ENCODE assay signal across 27 mouse cellular contexts in the genomic region with DNA sequence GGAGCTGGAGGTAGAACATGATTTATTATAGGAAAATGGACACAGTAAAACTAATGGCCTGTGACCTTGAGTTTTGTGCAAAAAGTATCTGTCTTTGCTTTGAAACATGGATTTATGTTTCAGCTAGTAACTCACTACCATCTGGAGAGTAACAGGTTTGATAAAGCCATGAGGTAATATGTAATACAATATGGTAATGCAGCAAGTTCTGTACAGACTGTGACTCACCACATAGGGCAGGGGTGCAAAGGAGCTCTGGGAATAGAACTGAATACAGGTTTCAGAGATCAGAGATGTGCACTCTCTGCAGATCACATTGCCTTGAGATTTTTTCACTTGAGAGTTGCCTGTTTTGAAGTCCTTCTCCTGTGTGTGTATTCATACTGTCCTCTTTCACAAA.
"Had no signal": no experiment of that assay in that cellular context is flagged by ENCODE, and none has a peak within 500 bp of the region (broad histone marks: within the 10 kb centered on the region; RNA-seq: fewer than 3 reads in every experiment).

No protein-coding gene starts in this region.

- H3K9me3 ChIP-seq: embryonic facial prominence, embryonic 10.5 days; embryonic facial prominence, embryonic 12.5 days; embryonic facial prominence, embryonic 13.5 days; embryonic facial prominence, embryonic 15.5 days; forebrain, embryonic 10.5 days; forebrain, embryonic 12.5 days; forebrain, embryonic 13.5 days; forebrain, embryonic 15.5 days had no signal

- ATAC-seq: forebrain, embryonic 13.5 days; forebrain, embryonic 14.5 days; forebrain, embryonic 15.5 days; forebrain, embryonic 16.5 days; forebrain, postnatal 0 days had no signal

- H3K9ac ChIP-seq: embryonic facial prominence, embryonic 12.5 days; embryonic facial prominence, embryonic 13.5 days; embryonic facial prominence, embryonic 15.5 days; forebrain, embryonic 12.5 days; forebrain, embryonic 13.5 days; forebrain, embryonic 15.5 days; forebrain, postnatal 0 days had no signal

- H3K4me1 ChIP-seq: embryonic facial prominence, embryonic 10.5 days; embryonic facial prominence, embryonic 12.5 days; embryonic facial prominence, embryonic 13.5 days; embryonic facial prominence, embryonic 15.5 days; forebrain, embryonic 10.5 days; forebrain, embryonic 12.5 days; forebrain, embryonic 13.5 days; forebrain, embryonic 15.5 days had no signal

- H3K4me2 ChIP-seq: embryonic facial prominence, embryonic 12.5 days; embryonic facial prominence, embryonic 13.5 days; embryonic facial prominence, embryonic 15.5 days; forebrain, embryonic 12.5 days; forebrain, embryonic 13.5 days; forebrain, embryonic 15.5 days had no signal

- DNase-seq: cerebellum, adult 18-20 months; cerebellum, adult 2 months; cerebellum, adult 8-10 months; cerebellum, adult 9-10 months; cerebellum, adult 9-11 months; cerebellum, postnatal 14 days; cerebellum, postnatal 25 days; cerebellum, postnatal 36 days; embryo, embryonic 11 days; forebrain, postnatal 0 days; gastrocnemius, adult 2 months; gastrocnemius, postnatal 10 days; gastrocnemius, postnatal 14 days; gastrocnemius, postnatal 25 days; gastrocnemius, postnatal 36 days; heart, adult 11 months had no signal

- H3K4me3 ChIP-seq: embryonic facial prominence, embryonic 10.5 days; embryonic facial prominence, embryonic 12.5 days; embryonic facial prominence, embryonic 13.5 days; embryonic facial prominence, embryonic 15.5 days; erythroblast, embryonic 14.5 days; forebrain, embryonic 10.5 days; forebrain, embryonic 12.5 days; forebrain, embryonic 13.5 days; forebrain, embryonic 15.5 days; gastrocnemius, adult 2 months had no signal

- H3K27ac ChIP-seq: embryonic facial prominence, embryonic 10.5 days; embryonic facial prominence, embryonic 12.5 days; embryonic facial prominence, embryonic 13.5 days; embryonic facial prominence, embryonic 15.5 days; forebrain, embryonic 10.5 days; forebrain, embryonic 12.5 days; forebrain, embryonic 13.5 days; forebrain, embryonic 15.5 days; gastrocnemius, adult 2 months had no signal

- H3K36me3 ChIP-seq: embryonic facial prominence, embryonic 10.5 days; embryonic facial prominence, embryonic 12.5 days; embryonic facial prominence, embryonic 13.5 days; embryonic facial prominence, embryonic 15.5 days; forebrain, embryonic 10.5 days; forebrain, embryonic 12.5 days; forebrain, embryonic 15.5 days had no signal

- H3K27me3 ChIP-seq: embryonic facial prominence, embryonic 12.5 days; embryonic facial prominence, embryonic 13.5 days; embryonic facial prominence, embryonic 15.5 days; forebrain, embryonic 12.5 days; forebrain, embryonic 13.5 days; forebrain, embryonic 15.5 days had no signal
